Mouse (Mus musculus) stomach, postnatal 0 days (tissue): ENCODE data around the gene Ptpa.

Experiments used
- CTCF ChIP-seq: IDR thresholded peaks from 2 replicates; pipeline ENCODE4 v1.5.1; 2016; ENCODE audit warnings: antibody characterized with exemption, low read depth, mild to moderate bottlenecking, moderate library complexity
- EP300 ChIP-seq: optimal IDR thresholded peaks from 2 replicates; pipeline ENCODE3; 2016; ENCODE audit warnings: antibody characterized with exemption

DNA sequence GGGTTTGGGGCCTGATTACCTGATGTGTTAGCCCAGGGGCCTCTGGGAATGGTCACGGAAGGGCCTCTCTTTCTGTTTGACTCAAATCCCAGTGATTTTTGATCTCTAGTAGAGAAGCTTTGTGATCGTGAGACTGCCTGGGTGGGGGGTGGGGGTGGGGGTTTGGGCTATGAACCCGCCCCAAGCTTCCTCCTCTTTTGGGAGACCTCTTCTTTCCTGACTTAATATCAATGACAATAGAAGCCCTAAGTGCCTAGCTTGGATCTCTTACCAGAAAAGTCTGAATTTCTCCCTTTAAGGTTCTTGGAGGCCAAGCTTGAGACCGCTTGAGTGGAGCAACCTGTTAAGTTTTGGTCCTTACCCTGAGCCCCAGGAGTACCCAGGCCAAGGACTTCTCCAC, 58.9 kb downstream of the Ptpa start:
- TF ChIP-seq EP300 (no peak), CTCF (no peak)
